Mouse (Mus musculus) heart, postnatal 10 days (tissue): ENCODE data around the gene Theg. TPM values are rescaled to one million over a fixed set of nuclear protein-coding genes. Genes with fewer than 3 reads are reported as not detected.

Experiments
- DNase-seq, 2 experiments: peaks; one replicate each; pipeline ENCODE4 v3.0.0; 2021
- intact Hi-C: fragments of 180-260 bp; cut with DNase I; formaldehyde crosslinking; loops from one replicate; pipeline ENCODE4 v1.15.1; 2025
- total RNA-seq, 2 experiments: library from RNA; stranded (reverse); gene quantifications; 2 replicates each; pipeline ENCODE4 v1.2.3; 2021

Theg gene
- total RNA-seq, 2 experiments from 2014 or later: not detected

DNA sequence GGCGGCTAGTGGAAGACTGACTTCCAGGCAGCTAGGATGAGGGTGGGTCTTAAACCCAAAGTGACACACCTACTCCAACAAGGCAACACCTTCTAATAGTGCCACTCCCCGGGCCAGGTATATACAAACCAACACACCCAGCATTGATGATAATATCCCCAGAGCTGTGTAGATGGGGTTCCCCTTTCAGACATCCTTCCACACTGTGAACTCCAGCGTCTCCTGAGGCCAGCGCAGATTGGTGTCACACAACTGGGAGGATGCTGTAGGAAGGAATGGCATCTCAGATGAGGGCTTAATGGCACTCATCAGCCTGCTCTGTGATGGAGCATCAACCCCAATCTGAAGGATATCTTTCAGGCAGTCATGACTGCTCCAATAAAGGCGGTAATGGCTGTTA is 29.6 kb downstream of the Theg start:
- no peak for DNase-seq
- intact Hi-C loops: no loop called here

DNA sequence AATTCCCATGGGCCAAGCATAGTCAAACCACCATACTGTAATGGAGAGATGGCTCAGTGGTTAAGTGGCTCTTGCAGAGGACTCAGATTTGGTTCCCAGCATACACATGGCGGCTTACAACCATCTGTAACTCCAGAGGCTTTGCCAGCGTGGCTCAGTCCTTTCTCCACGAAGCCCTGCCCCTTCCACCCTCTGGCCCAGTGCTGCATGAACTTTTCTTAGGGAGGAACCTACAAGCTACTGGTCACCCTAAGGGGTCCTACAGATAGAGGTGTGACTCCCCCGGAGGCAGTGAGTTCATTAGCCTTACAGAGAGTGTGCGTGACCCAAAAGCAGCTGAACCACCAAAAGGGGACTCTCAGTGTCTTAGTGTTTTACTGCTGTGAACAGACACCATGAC is 30.2 kb downstream of the Theg start:
- intact Hi-C loops: no loop called here
- no peak for DNase-seq

DNA sequence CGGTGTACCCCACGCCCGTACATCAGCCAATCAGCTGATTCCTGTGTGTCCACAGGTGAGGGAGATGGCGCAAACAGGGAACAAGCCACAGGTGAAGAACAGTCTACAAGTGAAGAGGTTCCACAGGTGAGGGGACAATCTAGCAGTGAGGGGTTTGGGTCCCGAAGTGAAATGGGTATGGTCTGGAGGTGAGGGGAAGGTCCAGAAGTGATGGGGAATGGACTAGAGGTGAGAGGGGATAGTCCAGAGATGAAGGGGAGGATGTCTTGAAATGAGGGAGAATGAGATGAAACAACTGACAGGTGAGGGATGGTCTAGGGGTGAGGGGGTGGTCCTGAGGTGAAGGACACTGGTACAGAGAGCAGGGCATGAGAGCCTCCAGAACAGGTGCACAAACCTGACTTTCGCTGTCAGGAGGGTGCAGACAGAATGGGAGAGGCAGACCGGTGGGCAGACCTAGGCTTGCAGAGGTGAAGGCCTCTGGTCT is 31.9 kb downstream of the Theg start:
- no peak for DNase-seq
- intact Hi-C loops: no loop called here

DNA sequence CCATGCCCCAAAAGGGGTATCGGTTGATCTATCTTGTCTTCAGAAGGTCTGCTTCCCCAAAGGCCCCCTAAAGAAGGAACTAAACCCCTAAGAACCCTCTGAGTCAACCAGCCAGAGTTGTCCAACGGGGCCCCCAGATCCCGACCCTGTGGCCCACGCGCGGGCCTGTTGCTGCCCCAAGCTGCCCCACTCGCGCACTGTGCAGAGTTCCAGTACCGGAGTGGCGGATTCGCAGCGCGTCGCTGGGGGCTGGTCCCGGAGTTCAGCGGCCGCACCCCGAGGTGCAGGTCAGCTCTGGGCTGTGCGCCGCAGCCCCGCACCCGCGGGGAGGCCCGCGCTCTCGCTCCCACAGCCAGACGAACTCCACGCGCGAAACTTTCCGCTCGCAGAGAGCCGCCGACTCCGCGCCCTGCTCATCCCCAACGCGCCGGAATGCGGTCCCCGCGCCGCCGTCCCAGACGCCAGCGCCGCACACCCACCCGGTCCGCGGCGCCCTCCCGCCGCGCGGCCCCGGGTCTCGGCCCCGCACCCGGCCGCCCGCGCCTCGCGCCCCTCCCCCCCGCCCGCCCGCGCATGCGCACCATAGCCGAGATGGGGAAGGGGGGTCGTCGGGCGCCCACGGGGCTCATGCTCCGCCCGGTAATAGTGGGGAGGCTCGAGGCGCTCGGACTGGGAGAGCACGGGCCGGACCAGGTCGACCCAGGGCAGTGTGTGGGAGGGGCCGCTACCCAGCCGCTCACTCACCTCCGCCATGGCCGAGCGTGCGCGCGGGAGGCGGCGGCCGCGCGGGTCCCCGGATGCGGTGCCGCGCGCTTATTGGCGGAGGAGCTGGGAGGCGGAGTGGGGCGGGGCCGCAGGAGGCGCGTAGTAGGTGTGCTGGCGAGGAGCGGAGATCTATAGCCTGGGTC is 32.5 kb downstream of the Theg start, which contains the start of gene Mier2:
Gene Mier2, minus strand, starts transcription at position 870 of the 908 bp plus-strand sequence.
- peak; percentile 73 to 80 for DNase-seq
- intact Hi-C loops: no loop called here

DNA sequence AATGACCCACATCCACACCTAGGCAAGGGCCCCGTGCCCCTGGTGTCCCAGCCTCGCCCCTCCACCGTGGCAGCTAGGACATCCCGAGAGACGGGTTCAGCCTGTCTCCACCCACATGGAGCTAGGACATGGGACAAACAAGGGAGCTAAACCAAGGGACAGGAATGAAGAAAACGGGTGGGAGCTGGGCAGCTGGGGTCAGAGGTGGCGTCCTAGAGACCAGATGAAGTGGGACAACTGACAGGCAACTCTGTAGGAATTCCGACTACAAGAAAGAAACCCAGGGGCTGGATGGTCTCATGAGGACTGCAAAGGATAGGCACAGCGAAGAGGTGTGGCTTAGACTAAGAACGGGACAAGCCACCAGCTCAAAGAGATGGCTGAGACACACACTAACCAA is 33.4 kb downstream of the Theg start:
- intact Hi-C loops: no loop called here
- no peak for DNase-seq

DNA sequence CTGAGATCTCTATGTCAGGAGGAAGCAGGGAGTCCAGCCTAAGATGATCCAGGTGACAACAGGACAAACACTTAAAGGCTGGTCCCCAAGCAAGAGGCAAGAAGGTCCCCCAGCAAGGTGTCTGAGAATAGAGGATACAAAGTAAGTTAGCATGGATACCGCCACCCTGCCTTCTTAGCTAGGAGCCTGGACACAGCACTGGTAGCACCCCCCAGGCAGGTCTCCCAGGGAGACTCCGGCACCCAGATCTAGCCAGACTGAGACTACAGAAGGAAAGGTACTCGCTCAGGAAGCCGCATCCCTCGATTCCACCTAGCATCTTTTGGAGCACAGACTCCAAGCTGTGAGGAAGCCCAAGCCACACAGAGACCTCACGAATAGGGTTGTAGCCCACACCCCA is 34.0 kb downstream of the Theg start:
- intact Hi-C loops: no loop called here
- no peak for DNase-seq

DNA sequence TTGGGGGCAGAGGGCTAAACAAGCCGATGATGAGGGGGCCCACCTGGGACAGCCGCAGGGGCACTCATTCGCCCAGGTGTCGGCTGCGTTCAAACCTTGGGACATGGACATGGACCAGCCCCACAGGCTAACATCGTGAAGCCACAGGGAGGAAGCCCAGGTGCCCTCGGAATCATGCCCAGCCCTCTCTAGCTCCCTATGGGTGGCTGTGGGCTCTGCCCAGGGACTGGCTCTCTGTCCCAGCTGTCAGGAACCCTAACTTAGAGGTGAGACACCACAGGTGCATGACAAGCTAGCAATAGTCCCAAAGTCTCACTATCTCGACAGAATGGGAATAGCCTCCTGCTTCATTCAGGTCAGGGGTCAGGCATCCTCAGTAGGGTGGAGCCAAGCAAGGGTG is 34.6 kb downstream of the Theg start:
- intact Hi-C loops: no loop called here
- no peak for DNase-seq

DNA sequence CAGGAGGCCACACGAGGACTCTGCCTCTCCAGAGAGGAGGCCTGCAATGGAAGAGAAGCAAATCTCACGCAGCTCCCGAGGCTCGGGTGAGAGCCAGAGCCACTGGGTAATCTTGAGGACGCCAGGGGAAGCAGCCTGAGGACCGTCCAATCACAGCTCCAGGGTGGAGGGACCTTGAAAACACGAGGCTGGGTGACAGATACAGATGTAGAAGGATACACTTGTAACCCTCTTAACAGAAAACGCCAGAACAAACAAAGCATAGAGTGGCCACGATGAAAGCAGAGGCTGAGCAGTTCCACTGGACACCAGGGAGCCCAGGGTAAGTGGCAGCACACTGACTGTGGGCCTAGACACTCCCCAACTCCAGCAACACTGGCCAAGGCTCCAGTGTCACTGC is 36.8 kb downstream of the Theg start:
- DNase-seq: no peak
- intact Hi-C loops: no loop called here

DNA sequence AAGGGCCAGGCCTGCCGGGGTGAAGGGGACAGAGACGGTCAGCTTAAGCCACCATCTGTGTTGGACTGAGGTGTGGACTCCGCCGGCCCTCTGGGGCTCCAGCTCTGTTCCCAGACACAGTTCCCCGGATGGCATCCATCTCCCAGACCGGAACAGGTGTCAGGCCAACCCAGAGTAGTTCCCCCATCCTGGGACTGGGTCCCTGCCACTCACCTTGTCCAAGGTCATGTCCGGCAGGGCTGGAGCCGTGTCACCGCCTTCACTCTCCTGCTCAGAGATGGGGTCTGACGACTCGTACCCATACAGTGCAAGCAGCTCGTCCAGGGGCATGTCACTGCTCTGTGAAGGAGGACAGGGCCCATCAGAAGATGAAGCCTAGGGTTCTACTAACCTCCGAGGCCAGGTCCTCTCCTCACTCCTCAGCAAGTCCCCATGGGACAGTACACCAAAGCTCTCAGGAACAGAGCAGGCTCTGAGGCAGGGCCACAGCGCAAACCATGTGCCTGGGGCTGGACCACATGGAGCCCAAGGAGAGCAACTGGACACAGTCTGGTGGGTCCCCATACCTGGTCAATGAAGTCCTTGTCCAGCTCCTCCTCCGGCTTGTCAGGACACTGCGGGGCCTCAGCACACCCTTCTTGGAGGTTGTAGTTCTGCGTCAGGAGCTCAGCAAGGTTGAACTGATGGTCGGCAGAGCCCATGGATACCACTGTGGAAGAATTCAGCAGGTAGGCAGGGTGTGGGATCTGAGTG is 38.0 kb downstream of the Theg start:
- intact Hi-C loops: no loop called here
- DNase-seq: no peak

DNA sequence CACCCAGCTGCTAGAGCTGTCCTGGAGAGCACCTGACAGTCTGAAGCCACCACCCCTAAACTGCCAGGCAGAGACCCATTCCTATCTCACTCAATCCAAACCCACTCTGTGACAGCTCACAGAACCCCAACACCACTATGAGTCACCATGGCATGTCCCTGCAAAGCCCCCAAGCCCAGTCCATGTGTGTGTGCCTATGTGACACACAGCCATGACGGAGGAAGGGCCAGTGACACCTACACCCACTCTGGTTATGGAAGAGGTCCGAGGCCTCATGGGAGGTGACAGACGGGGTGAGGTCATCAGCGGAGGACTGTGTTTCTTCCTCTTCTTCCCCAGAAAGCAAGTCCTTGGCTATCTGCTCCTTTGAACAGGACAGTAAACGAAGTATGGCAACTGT is 38.6 kb downstream of the Theg start:
- DNase-seq: no peak
- intact Hi-C loops: no loop called here

DNA sequence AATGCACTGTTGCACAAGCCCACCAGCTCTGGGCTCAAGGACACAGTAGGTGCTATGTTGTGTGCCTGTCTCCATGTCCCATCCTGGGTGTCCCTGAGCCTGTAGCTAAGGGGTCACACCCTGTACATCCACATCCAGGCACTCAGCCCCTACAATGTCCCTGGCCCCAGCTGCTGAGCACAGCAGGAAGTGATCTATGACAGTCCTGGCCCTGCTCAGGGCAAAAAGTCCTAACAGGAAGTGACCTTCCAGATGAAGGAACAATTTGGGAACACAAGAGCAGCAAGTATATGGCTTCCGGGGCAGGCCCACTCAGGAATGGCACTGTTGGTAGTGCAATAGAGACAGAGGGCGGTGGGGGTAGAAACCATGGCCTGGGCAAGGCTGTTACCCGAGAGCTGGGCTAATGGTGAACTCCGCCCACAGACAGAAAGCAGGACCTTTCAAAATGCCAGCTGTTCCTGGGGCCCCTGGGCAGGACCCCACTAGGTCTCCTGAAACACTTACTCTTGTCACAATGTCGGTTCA is 39.9 kb downstream of the Theg start:
- DNase-seq: no peak
- intact Hi-C loops: no loop called here

DNA sequence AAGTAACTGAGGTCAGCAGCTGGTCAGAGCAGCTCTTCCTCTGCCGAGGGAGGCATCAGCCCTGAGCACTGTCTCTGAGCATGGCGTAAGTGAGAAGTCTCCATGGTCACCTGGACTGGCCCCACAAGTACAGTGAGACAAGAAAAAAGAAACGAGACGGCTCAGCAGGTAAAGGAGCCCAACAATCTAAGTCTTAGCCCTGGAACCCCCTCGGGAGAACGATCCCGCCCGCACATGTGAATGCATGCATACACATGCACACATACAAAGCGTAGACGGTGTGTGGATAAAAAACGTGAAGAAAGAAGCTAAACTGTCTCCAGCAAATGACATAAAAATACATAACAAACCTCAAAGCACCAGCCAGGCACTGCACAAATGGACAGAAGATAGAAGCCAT is 40.6 kb downstream of the Theg start:
- intact Hi-C loops: no loop called here
- no peak for DNase-seq

DNA sequence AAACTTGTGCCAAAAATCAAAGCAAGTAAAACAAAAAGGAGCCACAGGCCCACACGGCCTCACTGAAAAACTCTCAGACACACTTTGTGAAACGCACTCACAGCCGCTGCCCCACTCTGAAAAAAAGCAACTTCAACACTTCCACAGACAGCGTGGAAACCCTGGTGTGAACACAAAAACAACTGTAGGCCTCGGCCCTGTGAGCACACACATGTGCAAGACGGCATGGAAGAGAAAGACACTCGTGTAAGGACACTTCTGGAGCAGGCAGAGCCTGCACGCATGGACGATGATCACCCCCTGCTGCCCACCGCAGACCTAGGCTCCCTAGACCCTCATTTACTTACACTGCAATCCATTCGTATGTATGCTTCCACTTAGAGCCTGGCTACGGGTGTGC is 41.2 kb downstream of the Theg start:
- intact Hi-C loops: no loop called here
- DNase-seq: no peak

DNA sequence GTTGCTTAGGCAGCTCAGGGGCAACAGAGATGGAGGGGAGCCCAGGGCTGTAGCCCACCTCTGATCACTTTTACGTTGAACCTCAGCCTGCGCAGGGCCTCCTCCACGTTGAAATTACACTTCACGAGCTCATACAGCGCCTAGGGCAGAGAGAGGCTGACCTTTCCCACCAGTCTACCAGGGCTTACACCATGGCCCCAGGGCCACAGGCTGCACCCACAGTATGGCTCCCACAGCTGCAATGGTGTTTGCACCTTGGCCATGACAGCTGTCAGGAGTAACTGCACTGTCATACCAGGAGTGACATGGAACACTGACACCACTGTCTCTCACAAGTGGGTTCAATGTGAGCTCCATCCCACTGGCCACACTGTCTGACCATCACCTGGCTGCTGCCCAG is 42.5 kb downstream of the Theg start:
- intact Hi-C loops: no loop called here
- DNase-seq: no peak

DNA sequence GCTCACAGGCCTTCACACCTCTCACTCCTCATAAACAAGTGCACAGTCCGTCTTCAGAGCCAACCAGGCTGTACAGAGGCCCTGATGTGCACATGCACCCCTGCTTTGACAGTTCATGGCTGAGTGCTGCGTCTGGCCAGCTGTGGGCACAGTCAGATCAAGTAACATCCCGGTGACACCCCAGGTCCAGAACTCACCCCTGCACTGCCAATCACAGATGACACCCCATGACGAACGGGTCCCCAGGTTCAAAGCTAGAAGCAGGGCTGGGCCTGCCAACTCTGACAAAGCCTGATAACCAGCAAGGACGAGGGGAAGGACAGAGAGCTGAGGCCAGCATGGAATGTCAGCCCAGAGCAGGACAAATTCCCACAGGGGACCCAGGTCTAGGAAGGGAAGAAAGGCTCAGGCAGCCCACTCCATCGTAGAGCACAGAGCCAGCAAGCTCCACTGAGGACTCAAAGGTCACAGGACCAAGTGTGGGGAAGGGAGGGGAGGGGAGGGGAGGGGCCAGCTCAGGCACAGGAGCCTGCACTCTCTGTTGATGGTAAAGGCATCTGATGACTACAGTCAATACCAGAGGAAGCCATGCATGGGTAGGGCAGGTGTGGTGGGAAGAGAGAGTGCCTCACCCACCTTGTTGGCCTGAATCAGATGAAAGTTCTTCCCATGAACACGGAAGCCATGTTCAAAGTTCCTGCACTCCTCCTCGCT is 43.1 kb downstream of the Theg start:
- intact Hi-C loops: no loop called here
- DNase-seq: peak in 1 of 2 experiments; percentile 11

DNA sequence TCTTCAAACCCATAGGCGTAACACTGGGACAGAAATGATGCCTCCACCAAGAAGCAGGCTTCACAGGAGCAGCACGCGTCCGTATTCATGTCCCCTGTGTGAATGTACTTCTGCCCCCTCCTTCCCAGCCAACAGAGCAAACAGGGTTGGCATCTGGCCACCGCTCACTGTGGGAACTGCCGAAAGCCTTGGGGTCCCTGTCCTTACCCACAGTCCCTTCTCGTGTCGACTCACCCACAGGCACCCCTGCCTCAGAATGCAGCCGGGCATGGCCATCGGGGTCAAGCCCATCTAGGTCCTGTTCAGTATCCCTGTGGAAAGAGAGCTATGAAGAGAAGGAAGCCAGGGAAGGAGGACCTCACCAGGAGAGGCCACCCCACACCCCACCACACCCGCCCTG is 45.0 kb downstream of the Theg start:
- intact Hi-C loops: no loop called here
- DNase-seq: no peak

DNA sequence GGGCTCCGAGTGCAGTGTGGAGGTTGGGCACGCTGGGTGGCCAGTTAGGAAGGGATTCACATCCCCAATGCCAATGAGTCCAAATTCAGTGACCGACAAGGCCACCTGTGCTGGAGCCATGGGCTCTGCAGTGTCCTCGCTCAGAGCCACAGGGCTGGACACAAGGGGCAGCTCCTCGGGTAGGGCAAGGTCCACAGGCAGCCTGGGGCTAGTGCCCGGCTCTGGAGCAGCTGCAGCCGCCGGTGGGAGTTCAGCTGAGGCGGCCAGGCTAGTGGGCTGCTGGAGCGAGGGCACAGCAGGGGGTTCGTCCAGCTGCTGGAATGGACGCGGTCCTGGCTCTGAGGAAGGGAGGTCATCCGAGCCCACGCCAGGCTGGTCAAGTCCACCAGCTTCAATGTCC is 45.6 kb downstream of the Theg start:
- DNase-seq: no peak
- intact Hi-C loops: no loop called here

DNA sequence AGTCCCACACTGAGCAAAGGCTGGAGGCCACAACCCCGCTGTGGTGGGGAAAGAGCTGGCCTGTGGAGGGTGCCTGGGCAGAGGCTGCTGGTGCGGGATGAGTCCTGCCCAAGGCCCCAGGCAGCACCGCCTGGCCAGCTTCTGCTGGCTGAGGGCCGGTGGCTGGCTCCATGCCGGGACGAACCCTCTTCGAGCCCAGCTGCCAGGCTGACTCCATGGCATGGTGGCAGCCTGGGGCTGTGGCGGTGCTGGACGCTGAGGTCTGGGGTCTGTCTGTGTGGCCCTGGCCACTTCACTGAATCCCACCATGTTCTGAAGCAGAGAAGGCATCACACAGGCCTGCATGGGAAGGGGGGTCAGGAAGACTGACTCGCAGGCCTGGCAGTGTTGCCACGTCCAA is 46.4 kb downstream of the Theg start:
- no peak for DNase-seq
- intact Hi-C loops: no loop called here

DNA sequence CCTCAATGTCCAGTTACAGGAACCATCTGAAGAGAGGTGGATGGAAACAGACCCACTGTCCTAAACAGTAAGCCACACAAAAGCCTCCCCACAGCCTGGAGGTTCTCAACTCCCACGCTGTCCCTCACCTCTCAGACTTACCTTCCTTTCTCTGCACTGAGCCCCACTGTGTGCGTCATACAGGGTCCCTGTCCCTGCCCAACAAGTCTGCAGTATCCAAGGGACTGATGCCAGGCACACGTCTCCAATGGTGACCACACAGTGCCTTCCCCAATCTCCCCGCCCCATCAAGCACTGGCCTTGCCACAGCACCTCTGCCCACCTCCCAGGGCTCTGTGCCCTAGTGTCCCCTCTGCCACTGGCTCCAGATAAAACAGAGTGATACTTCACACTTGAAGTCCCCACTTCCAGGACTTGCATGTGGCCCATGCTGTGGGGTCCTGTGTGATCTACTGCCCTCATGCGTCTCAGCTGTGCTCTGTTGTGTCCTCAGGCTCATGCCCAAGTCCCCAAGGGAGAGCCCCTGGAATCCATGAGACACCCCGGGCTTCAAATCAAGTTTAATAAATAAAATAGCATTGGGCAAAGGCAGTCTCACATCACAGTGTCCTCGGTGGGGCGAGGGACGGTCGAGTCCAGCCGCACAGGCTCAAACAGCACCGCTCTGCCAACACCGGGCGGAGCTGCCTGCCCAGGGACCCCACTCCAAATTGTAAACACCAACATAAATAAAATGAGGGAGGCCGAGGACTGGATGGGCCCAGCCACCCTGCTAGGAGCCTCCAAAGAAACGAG is 47.2 kb downstream of the Theg start:
- intact Hi-C loops: no loop called here
- no peak for DNase-seq

DNA sequence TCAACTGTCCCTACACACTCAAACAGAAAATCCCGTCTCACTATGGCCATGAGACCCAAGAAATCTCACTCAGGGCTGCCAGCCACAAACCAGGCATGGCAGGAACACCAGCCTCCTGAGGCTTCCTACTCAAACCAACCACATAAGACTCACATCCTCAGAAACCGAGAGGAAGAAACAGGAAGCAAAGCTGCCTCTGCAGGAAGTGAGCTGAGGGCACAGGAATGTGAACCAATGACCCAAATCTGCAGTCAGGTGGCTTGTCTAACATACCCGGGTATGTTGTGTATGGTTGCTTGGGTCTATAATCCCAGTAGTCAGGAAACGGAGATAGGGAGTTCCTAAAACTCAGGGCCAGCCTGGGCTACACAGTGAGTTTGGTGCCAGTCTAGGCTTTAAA is 48.3 kb downstream of the Theg start:
- DNase-seq: peak in 1 of 2 experiments; percentile 26
- intact Hi-C loops: no loop called here
